Mouse (Mus musculus) skeletal muscle tissue, adult 2 months (tissue): ENCODE data around the gene Angptl2.

Source experiments
- DNase-seq: peaks from one replicate; pipeline ENCODE4 v3.0.0-alpha.2; 2012; ENCODE audit warnings: low read depth, low spot score

Angptl2 gene

DNA sequence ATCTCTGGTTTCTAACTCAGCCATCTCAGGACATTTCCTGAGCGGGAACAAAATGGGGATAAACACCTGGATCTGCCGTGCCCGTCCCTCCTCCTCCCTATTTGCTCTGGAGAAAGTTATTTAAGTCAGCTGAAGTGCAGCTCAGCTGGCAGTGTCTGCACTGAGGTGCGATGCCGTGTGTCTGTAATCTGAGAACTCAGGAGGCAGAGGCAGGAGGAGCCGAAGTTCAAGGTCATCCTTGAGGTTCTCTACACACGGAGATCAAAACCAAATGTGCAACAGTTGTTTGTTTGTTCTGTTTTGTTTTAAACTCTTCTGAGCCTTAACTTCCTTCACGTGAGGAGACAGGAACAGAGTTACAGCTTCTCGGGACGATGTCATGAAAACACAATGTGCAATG, 14.8 kb downstream of the Angptl2 start:
- DNase-seq, result no peak

DNA sequence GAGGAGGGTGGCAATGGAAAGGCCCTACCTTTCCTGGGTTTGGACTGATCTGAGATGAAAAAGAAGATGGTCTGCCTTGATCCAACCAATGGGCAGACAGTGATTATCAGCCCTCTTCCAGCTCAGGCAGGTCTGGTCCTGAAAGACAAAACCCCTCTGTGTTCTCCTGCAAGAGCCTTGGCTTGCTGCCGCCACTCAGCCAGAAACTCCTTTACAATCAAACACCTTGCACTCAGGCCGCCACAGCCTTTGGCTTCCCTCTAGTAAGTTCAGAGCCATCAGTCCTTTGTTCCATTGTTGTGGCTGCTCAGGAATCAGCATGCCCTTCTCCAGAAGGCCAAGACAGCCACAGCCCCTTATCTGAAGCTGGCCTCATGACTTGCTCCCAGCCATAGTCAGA, 15.9 kb downstream of the Angptl2 start:
- no peak for DNase-seq

DNA sequence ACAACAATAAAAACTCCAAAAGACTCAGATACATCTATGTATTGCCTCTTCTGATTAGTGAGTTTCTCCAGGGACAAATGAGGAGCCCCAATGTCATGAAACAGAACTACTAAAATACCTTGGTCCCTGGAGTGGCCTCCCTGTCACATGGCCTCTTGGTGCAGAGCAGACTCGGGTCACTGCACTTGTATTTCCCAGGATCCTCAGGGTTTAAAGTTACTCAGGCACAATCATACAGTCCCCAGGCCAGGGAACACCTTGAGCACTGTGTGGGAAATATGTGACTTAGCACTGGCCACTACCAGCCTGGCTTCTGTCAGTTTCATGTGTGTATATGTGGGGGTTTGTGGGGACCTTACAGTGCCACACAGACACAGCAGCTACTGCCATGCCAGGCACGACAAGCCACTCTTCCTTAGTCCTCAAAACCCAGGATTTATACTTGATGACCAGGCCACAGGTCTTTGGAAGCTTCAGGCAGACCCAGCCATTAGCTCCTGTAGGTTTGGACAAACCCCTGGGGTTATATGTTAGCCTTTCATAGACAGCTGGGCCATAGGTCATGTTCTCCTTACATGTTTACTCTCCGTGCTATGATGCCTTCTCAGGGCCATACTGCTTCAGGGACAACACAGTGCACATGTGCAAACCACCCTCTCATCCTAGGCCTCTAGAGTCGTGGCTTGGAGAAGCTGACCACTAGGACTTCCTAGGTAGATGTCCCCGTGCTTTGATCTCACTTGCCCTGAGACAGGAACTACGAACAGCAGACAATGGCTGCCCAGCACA, 17.1 kb downstream of the Angptl2 start:
- DNase-seq, result no peak

DNA sequence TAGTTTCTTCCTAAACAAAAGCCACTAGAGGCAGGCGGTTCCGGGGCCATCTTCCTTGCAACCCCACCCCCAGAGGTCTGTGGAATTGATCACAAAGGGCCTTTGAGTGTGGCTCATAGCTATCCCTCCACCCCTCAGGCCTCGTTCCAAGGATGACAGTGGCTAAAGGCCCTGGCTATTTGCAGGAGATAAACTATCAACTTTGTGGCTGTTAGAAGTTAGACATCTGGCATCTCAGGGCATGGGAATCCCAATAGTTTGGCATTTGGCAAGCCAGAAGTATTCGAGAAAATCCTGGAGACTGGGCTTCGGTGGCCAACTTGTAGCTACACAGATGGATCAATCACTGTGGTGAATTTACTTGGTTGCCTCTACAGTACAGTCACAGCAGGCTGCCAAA, 18.0 kb downstream of the Angptl2 start:
- DNase-seq, result no peak

DNA sequence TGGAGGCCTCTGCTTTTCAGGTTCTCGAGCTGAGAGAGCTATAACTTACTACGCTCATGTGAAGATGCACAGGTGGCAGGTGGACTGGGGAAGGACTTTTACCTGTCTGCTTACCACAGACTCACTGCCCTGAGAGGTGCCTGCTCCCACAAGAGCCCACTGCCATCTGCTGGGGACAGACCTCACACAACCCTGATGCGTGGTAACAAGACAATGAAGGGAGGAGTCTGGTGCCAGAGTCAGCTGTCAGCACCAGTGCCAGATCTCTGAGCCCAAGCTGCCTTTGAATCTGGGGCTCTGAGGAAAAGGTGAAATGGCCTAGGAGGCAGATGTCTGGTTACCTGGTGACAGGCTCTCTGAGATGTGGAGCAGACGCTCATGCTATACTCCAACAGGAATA, 19.0 kb downstream of the Angptl2 start:
- DNase-seq, result no peak

DNA sequence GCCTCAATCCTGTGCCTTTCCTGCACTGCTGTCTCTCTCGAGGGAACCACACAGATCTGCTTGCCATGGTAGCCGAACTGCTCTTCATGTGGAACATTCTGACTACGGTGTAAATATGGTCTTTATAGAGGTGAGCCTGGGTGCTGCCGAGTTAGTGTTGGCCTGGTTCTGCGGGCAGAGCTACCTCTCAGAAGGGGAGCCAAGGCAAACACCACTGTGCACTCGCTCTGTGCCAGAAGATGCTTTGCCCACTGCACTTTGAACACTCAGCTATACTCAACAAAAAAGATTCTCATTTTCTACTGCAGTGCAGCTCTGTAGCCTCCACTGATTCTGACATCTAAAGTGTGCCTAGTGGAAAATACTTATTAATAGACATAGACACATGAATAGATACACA, 21.7 kb downstream of the Angptl2 start:
- no peak for DNase-seq

DNA sequence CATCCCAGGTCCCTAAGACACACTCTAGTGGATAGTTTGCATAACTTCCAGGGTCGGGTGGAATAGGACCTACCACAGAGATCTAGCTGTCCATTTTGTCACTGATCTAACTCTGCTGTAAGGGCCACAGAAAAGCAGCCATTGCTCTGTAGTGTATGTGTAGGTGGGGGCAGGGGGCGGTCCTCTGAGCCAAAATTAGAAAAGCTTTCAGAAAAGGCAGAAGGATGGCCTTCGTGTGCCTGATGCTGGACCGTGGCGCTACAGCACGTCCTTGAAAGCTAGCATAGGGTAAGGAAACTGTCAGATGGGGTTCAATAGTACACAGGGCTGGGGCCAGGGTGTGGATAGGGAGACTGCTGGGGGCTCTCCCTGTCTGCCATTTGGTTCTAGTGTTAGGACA, 29.0 kb downstream of the Angptl2 start:
- no peak for DNase-seq

DNA sequence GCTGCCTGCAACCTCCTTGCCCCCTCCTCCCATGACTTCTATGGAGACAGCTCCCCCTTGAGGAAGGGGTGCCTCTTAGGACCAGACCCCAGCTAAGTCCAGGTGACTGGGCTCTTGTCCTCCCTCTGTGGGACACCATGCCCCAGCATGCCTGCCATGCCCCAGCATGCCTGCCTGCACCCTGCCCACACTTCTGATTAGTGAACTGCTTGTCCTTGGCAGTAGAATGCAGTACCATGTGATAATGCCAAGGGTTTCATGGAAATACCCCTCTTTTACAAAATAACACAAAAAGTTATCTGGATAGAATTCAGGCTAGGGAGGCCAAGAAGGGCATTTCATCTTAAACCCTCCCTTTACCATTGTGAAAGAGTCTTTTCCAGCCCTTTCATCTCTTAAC, 29.5 kb downstream of the Angptl2 start:
- DNase-seq, result no peak

DNA sequence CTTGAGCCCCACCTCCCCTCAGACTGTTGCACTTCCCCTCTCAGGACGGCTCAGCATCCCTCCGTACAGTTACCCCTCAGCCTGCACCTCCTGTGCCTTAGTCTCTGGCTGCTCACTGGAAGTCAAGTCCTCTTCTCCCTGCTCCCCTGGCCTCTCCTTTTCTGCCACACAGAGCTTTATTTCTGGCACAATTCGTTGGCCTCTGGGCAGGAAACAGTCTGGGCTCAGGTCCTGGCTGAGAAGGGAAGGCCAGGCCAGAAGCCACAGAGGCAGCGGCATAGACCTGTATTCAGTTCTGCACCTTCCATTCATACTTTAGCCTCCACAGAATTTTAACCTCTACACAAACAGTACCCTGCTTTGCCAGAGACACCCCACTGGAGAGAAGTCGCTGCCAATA, 31.0 kb downstream of the Angptl2 start:
- no peak for DNase-seq

DNA sequence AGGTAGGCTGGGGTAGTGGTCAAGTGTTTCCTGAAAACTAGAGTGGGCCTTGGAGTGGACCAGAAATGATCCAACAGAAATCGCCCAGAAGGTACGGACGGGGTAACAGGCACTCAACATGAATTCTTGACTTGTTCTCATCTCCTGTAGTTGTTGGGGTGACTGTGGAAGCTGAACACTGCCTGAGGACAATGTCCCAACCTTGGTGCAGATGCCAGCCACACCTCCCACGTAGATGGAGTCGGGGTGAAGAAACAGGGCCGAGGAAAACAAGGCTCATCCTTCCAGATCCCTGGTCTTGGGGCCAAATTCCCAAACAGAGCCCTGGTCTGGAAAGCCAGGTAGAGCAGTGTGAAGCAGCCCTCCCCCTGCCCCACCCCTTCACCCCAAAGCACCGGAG, 32.7 kb downstream of the Angptl2 start:
- no peak for DNase-seq

DNA sequence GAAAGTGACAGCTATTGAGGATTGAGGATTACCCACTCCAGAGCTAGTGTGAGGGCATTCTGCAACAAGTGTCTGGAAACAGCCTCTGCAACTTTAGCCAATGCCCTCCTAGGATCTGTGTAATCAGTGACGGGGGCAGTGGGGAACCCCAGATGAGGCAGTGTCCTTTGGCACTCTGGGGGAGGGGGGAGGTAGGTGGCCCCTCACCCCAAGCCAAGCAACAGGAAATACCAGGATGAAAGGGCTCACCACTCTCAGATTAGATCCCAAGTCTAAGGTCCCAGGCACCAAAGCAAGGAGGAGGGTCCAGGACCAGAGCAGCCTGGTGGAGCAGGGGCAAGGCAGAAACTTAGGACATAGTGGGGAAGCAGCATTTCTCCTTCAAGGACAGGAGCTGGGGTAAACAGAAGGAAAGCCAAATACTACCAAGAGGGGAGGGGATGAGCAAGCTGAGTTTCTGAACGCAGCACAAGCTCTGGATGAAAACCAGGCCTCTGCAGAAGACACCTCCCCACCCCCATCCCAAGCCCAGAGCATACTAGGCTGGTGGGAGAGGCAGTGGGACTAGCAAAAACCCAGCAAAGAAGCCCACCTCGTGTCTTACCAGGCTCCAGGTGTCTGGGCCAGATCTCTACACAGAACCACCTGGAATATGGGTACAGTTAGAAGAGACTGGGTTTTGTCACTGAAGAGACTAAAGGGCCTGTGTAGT, 34.2 kb downstream of the Angptl2 start:
- DNase-seq, result no peak

DNA sequence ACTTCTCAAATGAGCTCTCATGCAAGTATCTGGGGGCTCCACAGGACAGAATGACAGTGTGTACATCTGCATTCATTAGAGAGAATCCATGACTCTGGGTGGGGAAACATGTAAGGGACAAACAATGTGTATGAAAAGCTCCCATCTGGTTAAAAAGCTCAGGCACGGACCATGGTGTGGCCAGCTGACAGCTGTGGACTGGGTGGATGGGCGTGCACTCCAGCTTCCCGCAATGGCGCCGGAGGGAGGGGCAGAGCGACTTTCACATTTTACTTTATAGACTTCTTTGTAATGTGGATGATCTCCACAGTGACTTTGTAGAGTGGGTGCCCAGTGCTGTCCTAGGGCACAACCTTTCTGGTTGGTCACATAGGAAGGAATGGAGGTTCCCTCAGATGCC, 36.9 kb downstream of the Angptl2 start:
- DNase-seq, result no peak

DNA sequence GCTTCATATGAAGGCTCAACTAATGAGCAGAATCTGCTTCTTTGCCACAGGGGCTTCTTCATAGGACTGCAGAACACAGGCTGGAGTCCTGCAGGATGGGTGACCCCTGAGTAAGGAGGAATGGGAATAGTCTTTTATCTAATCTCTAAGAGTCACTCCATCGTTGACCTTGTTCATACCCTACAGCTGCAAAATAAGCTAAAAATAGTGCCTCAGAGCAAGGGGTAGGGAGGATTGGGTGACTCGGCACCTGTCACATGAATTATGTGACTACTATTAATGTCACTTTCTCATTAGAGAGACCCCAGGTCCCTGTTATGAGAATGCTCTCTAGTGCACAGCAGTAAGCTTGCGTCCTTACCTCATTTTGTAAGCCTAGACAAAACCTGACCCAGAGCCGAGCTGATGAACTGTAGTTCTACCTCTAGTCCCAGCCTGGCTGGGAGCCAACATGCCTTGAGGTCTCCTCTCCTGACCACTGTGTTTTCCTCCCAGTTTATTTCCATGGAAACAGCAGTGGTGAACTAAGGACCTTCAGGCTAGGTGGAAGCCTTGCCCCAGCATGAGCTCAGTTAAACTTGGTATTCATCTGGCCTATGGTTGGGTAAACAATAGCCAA, 37.8 kb downstream of the Angptl2 start:
- DNase-seq, result peak; percentile 51

DNA sequence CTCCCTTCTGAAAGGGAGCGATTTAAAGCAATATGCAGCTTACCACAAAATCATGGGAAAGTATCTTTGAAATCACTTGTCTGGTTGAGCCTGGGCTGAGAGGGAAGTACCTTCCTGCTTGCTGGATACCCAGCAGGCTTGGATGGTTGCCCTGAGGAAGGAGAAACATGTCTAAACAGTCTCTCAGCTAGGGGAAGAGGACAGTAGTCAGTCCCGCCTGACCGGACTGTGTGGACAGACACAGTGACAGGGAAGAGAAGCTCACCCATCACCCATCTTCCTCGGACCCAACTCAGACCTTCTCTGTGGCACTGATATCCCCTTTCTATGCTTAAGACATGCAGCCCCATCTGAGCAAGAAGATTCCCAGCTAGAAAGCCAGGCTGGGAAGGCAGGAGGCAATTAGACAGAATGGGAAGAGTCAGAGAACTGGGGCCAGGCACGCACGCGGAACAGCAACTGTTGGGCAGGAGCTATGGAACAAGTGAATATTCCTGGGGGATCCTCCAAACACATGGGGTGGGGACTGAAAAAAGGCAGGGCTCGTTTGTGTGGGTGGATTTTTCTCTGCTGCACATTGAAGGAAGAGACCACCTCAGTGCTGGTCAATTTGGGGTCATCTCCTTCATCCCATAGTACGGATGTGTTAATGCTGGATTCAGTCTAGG, 38.6 kb downstream of the Angptl2 start:
- DNase-seq, result no peak

DNA sequence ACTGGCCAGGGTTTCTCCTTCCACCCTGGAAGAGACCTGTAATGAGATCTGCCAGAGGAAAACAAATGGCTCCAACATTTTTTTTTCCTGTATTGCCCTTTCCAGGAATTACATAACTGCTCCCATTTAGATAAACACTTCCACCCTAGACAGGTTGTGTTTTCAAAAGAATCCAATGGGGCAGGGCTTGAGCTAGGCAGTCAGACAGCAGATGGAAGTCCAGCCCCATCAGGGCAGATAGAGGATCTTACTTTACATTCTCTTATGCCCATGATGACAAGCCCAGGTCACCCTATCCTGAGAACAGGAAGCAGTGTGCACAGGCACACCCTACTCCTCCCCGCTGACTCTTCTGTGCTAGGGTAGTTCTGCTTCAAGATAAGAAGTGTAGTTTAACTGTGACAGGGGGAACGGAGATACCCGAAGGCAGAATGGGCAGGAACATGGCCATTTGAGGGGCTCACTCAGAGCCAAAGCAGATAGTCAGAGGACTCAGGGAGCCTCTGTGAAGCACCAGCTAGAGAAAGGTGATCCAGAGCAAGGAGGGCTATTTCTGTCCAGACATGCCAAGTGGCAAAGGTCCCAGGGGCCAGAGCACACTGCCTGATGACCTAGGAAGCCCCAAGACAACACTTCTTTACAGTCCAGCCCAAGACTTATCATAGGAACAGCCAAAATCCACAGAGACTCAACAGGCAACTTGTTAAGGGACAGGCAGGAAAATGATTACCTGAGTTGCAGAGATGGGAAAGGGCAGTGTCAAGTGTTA, 41.1 kb downstream of the Angptl2 start:
- DNase-seq, result peak; percentile 80

DNA sequence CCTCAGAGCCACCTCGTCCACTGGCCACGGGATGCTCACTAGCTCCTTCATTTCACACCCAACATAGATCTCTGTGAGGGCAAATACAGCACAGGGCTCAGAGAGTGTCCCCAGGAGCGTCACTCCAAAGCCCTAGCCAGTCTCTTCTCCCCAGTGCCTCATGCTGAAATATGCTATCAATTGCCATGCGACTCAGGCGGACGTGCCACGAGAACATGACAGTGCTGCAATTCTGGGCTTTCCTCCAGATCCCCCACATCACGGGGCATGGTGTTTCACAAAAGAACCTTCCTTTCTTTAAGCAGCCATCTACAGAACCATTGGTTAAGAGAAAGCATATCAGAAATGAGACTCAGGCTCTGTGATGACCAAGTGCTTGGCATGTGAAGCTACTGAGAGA, 44.9 kb downstream of the Angptl2 start:
- no peak for DNase-seq

DNA sequence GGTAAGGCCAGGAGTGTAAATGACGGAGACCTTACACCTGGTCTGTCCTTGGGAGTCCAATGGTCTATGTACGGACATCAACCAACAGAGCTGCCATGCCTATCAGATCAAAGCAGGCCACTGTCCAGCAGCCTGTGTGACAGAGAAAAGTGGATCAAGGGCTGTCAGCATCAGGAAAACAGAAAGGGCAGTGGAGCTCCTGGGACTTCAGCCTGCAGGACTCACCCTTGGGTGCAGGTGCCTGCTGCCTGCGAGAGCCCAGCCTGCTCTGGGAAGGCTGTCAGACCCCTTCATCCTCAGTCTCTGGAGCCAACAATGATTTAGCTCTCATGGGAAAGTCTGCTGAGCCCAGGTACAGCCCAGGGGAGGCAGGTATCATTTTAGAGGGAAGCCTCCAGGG, 45.6 kb downstream of the Angptl2 start:
- no peak for DNase-seq

DNA sequence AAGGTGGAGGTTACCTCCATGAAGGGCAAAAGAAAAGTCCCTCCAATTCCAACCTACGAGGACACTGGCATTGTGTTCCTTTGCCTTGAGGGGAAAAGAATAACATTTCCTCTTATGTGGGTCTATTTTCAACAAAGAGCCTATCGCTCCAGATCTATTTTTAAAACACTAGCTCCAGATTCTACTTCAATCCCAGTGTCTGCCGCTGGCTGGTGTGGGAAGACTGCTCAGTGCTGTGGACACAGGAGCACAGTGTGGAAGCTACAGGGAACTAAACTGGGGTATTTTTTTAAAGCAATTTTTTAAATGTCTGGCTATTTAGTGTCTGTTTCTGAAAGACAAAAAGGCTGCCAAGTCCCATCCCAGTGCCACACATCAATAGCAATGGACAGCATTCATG, 49.9 kb downstream of the Angptl2 start:
- no peak for DNase-seq

DNA sequence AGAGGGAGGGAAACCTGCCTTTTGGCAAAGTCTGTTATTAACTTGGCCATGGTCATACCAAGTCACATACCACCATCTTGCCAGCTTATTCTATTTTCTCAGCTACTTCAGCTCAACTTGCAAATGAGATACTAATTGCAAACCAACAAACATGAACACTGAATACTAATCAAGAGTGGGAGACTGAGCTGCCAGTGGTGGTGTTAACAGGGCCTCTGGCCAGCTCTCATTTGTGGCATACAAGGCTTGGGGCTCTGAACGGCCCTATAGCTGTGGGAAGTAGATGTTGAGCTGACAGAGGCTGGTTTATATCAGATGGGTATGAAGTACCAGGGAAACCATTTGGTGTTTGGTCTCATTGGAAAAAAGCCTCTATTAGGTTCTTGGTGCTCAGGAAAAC, 51.2 kb downstream of the Angptl2 start:
- no peak for DNase-seq

DNA sequence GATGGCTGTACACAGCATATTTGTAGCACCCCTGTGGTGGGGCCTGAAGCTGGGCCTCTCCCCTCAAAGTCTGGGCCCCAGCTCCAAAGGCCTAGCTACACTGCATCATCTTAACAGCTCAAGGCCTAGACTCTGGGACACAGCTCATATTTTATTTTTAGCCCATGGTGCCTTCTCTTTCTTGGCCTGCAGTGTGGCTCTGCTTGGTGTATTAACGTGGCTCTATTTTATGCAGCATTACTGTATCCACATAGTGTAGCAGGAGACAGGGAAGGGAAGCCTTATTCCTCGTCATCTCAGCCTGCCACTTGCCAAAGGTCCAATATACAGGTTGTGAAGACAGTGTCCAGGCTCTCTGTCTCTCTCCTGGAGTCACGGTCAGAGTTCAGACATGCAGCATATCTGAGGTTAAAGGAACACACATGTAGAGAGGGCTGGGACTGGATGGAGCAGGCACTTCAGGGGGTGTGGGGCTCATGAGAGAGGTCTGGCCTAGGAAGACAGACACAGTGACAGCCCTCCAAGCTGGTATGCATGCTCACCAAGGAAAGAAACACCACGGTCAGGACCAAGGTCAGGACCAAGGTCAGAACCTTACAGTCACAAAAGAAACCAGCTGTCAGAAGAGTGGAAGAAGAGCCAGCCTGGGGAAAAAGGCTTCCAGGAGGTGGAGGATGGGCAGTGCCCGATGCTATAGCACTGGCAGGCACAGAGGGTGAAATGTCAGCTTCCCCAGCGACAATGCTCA, 52.7 kb downstream of the Angptl2 start:
- DNase-seq, result peak; percentile 64

DNA sequence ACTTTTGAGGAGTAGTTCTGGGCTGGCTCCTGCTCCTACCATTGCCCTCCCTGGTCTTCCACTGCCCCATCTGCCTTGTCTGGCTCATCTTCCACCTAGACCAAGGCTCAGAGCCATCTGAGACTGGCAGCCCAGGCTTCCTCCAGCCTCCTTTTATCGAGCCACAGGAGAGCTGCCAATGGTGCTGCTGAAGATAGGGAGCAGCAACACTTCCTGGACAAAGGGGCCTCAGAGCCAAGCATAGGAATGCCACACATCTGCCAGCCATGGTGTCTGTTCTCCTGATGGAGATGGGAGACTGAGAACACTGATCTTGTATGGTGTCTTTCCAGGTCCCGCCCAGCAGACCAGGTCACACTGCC, 53.2 kb downstream of the Angptl2 start:
- DNase-seq, result no peak
